Mouse (Mus musculus): ENCODE results near the gene Ovca2. TPM values are rescaled to one million over a fixed set of nuclear protein-coding genes. Genes with fewer than 3 reads are reported as not detected.

The Ovca2 gene
- 23.1 and 23.9 TPM in 2 replicates for polyA plus RNA-seq (2016; fragmentation: Nextera tagmentation; extraction: Ambion mirVana)

DNA sequence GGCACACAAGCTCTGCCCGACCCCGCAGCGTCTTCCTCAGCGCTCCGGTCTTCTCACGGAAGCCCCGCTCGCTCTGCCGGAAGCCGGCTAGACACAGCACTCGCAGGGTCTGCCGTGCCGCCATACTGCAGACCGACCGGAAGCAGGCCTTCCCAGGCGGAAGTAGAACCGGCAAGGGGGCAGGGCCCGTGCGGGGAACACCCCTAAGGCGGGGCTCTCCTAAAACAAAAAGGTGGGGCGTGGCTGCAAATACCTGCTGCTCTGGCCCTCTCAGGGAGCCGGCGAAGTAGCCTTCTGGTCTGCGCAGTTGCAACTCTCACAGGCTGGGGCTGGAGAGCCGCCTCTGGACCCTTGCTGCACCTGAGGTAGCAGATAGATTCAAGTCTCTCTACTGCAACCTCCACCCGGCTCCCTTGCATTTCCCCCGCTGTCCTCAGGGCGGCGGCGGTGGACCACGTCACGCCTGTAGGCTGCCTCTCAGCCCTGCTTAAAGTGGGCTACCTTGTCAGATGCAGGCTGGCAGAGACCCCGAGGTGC is at the start of gene Ovca2:
Ovca2 (minus strand) TSS at position 164 of the 537 bp plus-strand sequence.
- H3K4me2 ChIP-seq (replicated peaks): peak within 1 kb of the TSS; percentile 85
- under 1% methylated on average over 33 of the region's 33 CpGs for WGBS
- H3K4me1 ChIP-seq: peaks cover 15% of the 10 kb centered on the region
- peak within 1 kb of the TSS; percentile 76 for H3K4me3 ChIP-seq
- peaks cover 27% of the 10 kb centered on the region for H3K36me3 ChIP-seq
- no peaks in the 10 kb centered on the region for H3K9me3 ChIP-seq
- H3K9ac ChIP-seq: peak within 1 kb of the TSS; percentile 73
- ATAC-seq (ENCODE audit: low FRiP score, low read depth): peak; percentile 94
- no peaks in the 10 kb centered on the region for H3K27me3 ChIP-seq (replicated peaks)
- H3K27ac ChIP-seq: peak within 1 kb of the TSS; percentile 57; the same call in 1 of the 2 replicates

DNA sequence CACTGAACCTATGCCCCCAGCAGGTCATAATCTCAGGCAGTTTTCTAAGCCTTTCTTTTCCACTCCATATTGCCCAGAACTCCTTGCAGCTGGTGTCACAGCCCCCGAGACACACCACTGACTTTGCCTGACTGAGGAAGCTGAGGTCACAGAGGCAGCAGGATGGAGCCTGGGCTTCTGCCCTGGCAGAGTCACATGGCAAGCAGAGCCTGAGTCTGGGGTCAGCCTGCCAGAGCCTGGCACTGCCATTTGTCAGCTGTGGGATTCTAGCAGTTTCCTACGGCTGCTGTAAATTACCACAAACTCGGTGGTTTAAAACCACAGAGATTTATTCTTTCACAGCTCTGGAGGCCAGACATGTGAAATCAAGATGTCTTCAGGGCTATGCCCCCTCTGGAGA is 49.0 kb upstream of the Ovca2 start:
- H3K4me3 ChIP-seq: no peak overlapping the region
- H3K4me2 ChIP-seq (replicated peaks): no peak overlapping the region
- peaks cover 9% of the 10 kb centered on the region; the same call in 1 of the 2 replicates for H3K4me1 ChIP-seq
- H3K9me3 ChIP-seq: no peaks in the 10 kb centered on the region
- 66% methylated on average over 3 of the region's 3 CpGs for WGBS
- no peak for ATAC-seq (ENCODE audit: low FRiP score, low read depth)
- H3K9ac ChIP-seq: no peak overlapping the region
- H3K36me3 ChIP-seq: no peaks in the 10 kb centered on the region
- no peak overlapping the region for H3K27ac ChIP-seq
- H3K27me3 ChIP-seq (replicated peaks): no peaks in the 10 kb centered on the region

DNA sequence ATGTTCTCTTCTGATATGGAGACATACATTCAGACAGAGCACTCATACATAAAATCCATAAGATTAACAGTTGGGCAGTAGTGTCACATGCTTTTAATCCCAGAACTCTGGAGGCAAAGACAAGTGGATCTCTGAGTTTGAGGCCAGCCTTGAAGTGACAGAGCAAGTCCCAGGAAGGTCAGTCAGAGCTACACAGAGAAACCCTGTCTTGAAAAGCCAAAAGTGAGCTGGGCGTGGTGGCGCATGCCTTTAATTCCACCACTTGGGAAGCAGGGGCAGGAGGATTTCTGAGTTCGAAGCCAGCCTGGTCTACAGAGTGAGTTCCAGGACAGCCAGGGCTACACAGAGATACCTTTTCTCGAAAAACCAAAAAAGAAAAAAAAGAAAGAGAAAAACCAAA is 46.2 kb upstream of the Ovca2 start:
- no peaks in the 10 kb centered on the region for H3K9me3 ChIP-seq
- no peak overlapping the region for H3K4me3 ChIP-seq
- H3K27me3 ChIP-seq (replicated peaks): no peaks in the 10 kb centered on the region
- ATAC-seq (ENCODE audit: low FRiP score, low read depth): no peak
- no peak overlapping the region for H3K9ac ChIP-seq
- H3K4me2 ChIP-seq (replicated peaks): no peak overlapping the region
- no peak overlapping the region for H3K27ac ChIP-seq
- 89% methylated on average over 4 of the region's 4 CpGs for WGBS
- no peaks in the 10 kb centered on the region for H3K4me1 ChIP-seq
- H3K36me3 ChIP-seq: no peaks in the 10 kb centered on the region

DNA sequence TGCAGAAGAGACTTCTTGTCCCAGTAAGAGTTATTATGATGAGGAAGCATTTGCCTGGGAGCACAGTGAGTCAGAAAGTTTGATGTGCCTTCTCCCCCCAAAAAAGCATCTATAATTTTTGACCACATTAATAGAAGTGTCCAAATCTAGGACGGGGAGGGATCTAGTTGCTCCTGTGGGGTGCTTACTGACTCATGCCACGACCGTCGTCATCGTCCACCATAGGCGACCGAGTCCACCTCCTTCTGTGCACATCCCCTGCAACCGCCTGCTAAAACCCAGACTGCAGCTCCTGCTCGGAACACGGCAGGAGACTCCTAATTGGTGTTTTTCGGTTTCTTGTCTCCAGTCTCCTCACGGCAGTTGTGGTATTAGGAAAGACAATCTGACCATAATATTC is 45.4 kb upstream of the Ovca2 start:
- WGBS: 85% methylated on average over 12 of the region's 12 CpGs
- H3K9ac ChIP-seq: no peak overlapping the region
- H3K27me3 ChIP-seq (replicated peaks): no peaks in the 10 kb centered on the region
- no peaks in the 10 kb centered on the region for H3K4me1 ChIP-seq
- no peak for ATAC-seq (ENCODE audit: low FRiP score, low read depth)
- H3K27ac ChIP-seq: no peak overlapping the region
- no peaks in the 10 kb centered on the region for H3K9me3 ChIP-seq
- no peak overlapping the region for H3K4me2 ChIP-seq (replicated peaks)
- no peak overlapping the region for H3K4me3 ChIP-seq
- H3K36me3 ChIP-seq: no peaks in the 10 kb centered on the region

DNA sequence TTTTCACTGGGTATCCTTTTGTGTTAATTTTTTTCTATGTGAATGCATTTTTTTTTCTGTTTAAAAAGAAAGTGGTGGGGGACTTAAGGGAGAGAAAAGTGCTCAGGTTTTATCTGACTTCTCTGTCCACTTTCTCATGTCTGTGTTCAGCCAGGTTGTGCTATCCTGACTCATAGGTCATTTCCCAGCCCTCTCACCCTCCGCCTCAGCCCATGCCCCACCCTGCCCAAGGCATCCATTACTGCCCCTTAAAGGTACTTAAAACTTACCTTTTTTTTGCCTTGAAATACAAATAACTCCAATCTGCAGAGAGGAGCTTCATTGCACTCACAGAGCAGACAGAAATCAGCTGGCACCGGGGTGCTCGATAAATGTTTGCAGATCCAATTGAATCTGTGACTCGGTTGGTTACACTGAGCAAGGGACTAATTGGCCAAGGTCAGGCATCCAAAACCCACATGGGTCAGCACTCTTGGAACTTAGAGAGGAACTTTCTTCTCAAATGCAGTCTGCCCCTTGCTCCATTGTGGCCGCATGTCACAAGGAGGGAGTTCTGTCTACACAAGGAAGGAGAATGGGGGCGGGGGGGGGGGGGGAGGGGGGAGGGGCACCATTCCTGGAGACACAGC is 42.0 kb upstream of the Ovca2 start:
- H3K27me3 ChIP-seq (replicated peaks): no peaks in the 10 kb centered on the region; the same call in 1 of the 2 replicates
- no peaks in the 10 kb centered on the region for H3K4me1 ChIP-seq
- ATAC-seq (ENCODE audit: low FRiP score, low read depth): no peak
- no peak overlapping the region for H3K4me3 ChIP-seq
- H3K27ac ChIP-seq: no peak overlapping the region
- H3K9me3 ChIP-seq: no peaks in the 10 kb centered on the region
- no peak overlapping the region for H3K4me2 ChIP-seq (replicated peaks)
- WGBS: 70% methylated on average over 5 of the region's 6 CpGs
- no peaks in the 10 kb centered on the region for H3K36me3 ChIP-seq
- no peak overlapping the region for H3K9ac ChIP-seq

DNA sequence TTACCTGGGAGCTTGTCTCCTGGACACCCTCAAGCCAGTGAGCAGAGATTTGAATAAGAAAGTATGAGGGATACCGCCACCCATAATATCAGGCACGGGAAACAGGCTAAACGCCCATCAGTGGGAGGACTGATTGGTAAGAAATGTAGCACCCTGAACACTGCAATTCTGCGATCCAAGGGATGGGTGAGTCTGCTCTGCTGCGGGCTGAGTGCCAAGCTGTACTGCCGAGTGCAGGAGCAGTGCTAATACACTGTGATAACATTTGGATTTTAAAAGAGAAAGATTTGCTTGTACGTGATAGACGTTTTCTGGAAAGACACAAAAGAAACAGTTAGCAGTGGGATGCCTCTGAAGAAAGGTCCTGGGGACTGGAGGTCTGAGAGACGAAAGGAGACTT is 41.5 kb upstream of the Ovca2 start:
- Histone ChIP-seq H3K9me3 (no peaks in the 10 kb centered on the region), H3K27me3 (replicated peaks) (no peaks in the 10 kb centered on the region; the same call in 1 of the 2 replicates), H3K36me3 (no peaks in the 10 kb centered on the region), H3K4me3 (no peak overlapping the region), H3K27ac (no peak overlapping the region), H3K4me2 (replicated peaks) (no peak overlapping the region), H3K9ac (no peak overlapping the region), H3K4me1 (no peaks in the 10 kb centered on the region)
- WGBS: 58% methylated on average over 9 of the region's 9 CpGs
- ATAC-seq (ENCODE audit: low FRiP score, low read depth): no peak

DNA sequence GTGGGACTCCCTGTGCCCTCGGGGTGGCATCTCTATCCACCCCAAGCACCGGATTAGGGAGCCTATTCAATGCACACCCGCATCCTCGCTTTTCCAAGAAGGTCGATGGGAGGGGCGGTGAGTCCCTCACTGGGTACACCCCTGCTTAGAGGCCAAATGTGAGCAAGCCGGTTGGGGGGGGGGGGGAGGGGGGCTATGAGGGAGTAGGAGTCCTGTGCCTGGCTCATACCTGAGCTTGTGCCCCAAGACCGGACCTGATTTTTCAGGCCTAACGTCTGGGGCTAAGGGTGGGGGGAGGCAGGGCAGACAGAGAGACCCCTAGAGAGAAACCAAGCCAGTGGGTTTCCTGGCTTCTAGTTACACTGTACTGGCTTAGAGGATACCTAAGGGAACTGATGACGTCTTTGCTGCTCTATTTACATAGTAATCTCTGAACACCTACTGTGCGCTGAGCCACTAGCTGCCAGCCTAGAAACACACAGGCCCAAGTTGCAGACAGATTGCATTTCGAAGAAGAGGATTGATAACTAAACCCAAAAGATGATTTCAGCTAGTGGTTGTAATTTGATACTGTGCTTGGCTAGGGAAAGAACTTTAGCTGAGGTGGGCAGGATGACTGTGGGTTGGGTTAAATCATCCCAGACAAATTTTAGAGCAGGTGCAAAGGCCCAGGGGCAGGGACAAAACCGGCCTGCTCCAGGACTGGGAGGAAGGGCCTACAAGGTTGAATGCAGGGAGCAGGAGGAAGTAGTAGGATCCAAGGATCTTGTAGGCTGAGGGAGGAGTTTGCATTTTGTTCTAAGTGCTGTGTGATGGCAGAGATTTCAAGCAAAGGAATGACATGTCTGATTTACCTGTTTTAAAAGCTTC is 35.7 kb upstream of the Ovca2 start:
- peak overlapping the region; percentile 29 for H3K4me3 ChIP-seq
- H3K36me3 ChIP-seq: no peaks in the 10 kb centered on the region
- peak; percentile 23; the same call in 1 of the 2 replicates for ATAC-seq (ENCODE audit: low FRiP score, low read depth)
- H3K9ac ChIP-seq: peak overlapping the region; percentile 61
- H3K4me2 ChIP-seq (replicated peaks): peak overlapping the region; percentile 69
- H3K9me3 ChIP-seq: no peaks in the 10 kb centered on the region
- H3K4me1 ChIP-seq: peaks cover 26% of the 10 kb centered on the region
- no peaks in the 10 kb centered on the region; the same call in 1 of the 2 replicates for H3K27me3 ChIP-seq (replicated peaks)
- 18% methylated on average over 13 of the region's 13 CpGs for WGBS
- no peak overlapping the region for H3K27ac ChIP-seq

DNA sequence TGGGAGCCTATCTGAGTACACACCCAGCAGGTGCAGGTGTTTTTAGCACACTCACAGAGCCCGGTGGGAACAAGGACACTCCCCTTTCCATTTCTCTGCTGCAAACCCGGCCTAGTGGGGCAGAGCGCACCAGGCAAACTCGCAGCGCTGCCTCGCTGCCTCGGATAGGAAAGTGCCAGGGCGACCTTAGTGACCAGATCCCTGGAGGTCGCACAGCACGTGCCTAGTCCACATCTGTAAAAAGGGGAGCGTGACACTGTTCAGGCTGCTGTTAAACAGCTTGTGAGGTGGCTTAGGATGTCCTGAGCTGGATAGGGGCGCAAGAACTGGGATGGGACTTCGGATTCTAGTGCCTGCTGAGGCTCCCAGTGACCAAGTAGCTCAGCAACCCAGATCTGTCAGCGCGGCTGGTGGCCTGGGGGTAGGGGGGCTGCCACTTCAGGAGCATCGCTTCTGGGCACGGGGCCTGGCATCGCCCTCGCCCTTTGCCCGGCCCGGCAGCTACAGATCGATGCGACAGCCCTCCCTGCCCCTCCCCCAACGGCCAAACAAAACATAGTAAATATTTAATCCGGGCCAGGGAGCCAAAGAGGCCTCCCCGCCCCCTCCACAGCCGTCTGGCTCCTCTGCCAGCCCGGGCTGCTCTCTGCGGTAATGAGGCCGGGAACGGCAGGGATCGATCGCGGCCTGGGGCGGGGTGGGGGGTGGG is 34.9 kb upstream of the Ovca2 start:
- Histone ChIP-seq H3K9ac (peak overlapping the region; percentile 61), H3K27ac (peak overlapping the region; percentile 15; the same call in 1 of the 2 replicates), H3K4me3 (peak overlapping the region; percentile 29), H3K9me3 (no peaks in the 10 kb centered on the region), H3K36me3 (no peaks in the 10 kb centered on the region), H3K27me3 (replicated peaks) (no peaks in the 10 kb centered on the region; the same call in 1 of the 2 replicates), H3K4me2 (replicated peaks) (peak overlapping the region; percentile 69), H3K4me1 (peaks cover 26% of the 10 kb centered on the region)
- WGBS: 3% methylated on average over 35 of the region's 35 CpGs
- ATAC-seq (ENCODE audit: low FRiP score, low read depth): peak; percentile 75

DNA sequence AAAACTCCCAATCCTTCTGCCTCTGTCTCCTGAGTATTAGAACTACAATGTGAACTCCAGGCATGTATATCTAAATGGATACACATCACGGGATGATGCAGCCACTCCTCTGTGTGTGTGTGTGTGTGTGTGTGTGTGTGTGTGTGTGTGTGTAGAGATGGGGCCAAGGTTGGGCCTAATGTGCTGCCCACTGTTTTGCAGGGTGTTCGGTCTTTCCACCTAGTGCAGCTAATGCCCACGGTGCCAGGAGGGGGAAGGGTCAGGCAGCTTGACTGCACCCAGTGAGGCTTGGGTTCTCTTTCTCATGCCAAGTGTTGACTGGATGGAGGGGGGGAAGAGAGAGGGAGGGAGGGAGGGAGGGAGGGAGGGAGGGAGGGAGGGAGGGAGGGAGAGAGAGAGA is 34.2 kb upstream of the Ovca2 start:
- no peaks in the 10 kb centered on the region for H3K36me3 ChIP-seq
- WGBS: 49% methylated on average over 3 of the region's 3 CpGs
- H3K27ac ChIP-seq: no peak overlapping the region
- no peak overlapping the region for H3K4me3 ChIP-seq
- no peaks in the 10 kb centered on the region for H3K9me3 ChIP-seq
- H3K27me3 ChIP-seq (replicated peaks): no peaks in the 10 kb centered on the region; the same call in 1 of the 2 replicates
- H3K9ac ChIP-seq: no peak overlapping the region
- no peak overlapping the region for H3K4me2 ChIP-seq (replicated peaks)
- H3K4me1 ChIP-seq: peaks cover 26% of the 10 kb centered on the region
- no peak for ATAC-seq (ENCODE audit: low FRiP score, low read depth)

DNA sequence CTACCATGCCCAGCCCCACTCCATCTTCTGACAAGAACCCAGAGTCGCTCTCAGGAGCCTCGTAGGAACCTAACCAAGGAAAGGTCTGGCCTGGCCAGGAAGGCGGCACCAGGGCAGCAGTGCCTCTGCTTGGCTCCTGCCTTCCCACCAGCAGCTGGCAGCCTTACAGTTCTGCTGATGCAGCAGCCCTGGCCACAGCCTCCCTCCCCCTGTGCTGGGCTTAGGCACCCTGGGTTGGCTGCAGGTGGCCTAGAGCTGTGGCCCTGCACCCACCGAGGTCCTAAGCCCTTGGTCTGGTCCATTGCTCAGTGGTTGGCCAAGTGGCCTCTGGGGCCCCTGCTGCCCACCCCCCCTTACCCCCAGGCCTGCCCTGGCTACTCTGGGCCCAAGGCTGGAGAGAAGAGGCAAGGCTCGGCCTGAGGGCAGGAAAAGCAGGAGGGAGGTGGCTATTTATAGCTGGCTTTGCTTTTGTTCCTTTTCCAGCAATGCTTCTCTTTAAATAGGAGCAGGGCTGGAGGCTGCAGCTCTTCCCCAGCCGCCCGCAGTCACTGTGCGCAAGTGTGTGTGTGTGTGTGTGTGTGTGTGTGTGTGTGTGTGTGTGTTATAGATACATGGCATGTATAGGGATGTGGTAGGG is 33.5 kb upstream of the Ovca2 start:
- no peaks in the 10 kb centered on the region for H3K9me3 ChIP-seq
- H3K27me3 ChIP-seq (replicated peaks): no peaks in the 10 kb centered on the region; the same call in 1 of the 2 replicates
- H3K36me3 ChIP-seq: no peaks in the 10 kb centered on the region
- H3K4me1 ChIP-seq: peaks cover 26% of the 10 kb centered on the region
- 44% methylated on average over 8 of the region's 8 CpGs for WGBS
- no peak overlapping the region for H3K4me3 ChIP-seq
- H3K27ac ChIP-seq: 0 out of 2 replicates have a peak overlapping the region, but pooled peaks have one; percentile 32
- H3K9ac ChIP-seq: 0 out of 2 replicates have a peak overlapping the region, but pooled peaks have one; percentile 13
- ATAC-seq (ENCODE audit: low FRiP score, low read depth): no peak
- no peak overlapping the region for H3K4me2 ChIP-seq (replicated peaks)

DNA sequence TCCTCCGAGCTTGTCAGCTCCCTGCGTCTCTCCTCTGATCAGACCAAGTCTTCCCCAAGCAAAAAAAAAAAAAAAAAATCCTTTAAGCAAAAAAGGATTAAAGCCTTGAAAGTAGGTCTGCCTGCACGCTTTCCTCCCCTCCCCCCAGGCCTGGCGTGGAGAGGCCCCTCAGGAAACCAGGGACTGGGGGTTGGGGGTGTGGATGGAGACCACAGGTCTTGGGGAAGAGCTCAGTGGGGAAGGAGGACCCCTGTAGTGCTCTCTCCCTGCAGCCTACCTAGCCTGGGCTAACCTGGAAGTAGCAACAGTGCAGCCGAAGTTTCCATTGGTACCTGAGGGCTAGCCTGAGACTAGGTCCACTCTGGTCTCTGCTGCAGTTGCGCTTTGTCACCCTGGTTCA is 32.1 kb upstream of the Ovca2 start:
- Histone ChIP-seq H3K27ac (no peak overlapping the region), H3K4me2 (replicated peaks) (no peak overlapping the region), H3K4me3 (no peak overlapping the region), H3K36me3 (no peaks in the 10 kb centered on the region), H3K9ac (no peak overlapping the region), H3K27me3 (replicated peaks) (no peaks in the 10 kb centered on the region; the same call in 1 of the 2 replicates), H3K9me3 (no peaks in the 10 kb centered on the region), H3K4me1 (peaks cover 26% of the 10 kb centered on the region)
- no peak for ATAC-seq (ENCODE audit: low FRiP score, low read depth)
- 67% methylated on average over 6 of the region's 6 CpGs for WGBS
